Mouse (Mus musculus): ENCODE results near the gene Ensa.
A peak's percentile ranks its signal among the peaks of the same experiment; 100 is the strongest.
"Not testable (repeated sequence)": the region's sequence is repeated elsewhere in the genome, so short reads cannot be mapped to it uniquely, and the experiment has no call there.

The Ensa gene

DNA sequence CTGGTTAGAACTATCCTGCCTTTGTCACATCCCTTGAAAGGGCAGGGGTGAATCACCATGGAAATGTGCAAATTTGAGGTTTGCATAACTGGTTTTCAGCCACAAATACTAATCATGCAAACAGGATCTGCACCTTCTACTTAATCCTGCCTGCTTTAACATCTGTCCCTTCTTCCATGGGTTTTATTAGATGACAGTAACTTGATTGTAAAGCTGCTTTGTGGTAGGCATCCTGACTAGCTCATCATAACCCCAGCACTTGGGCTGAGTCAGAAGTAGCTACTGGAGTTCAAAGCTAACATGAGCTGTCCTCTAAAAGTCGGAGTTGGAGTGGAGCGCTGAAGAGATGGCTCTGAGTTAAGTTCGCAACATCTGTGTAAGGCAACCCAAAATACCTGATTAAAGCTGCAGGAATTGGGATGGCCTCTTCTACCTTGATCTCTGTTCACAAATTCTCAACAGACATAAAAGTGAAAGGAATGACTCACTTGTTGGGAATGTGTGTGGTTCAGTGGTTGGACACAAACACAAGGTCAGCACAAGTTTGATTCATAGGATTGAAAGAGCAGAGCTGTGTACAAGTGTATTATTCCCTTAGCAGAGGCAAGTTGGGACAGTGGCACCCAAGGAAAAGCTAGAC, 39.3 kb downstream of the Ensa start:
- DNase-seq: no peak

- DNase-seq: no peak
These were observed 40.2 kb downstream of the Ensa start for GRCm38 (mm10) chr3:95664940-95665352.

GRCm38 (mm10) chr3:95666124-95666844, 41.5 kb downstream of the Ensa start:
- DNase-seq: no peak

- DNase-seq: no peak
These were observed 42.7 kb downstream of the Ensa start for GRCm38 (mm10) chr3:95667521-95667920.

GRCm38 (mm10) chr3:95668026-95668425, 43.2 kb downstream of the Ensa start:
- no peak for DNase-seq

- no peak for DNase-seq
These were observed 44.0 kb downstream of the Ensa start for GRCm38 (mm10) chr3:95668589-95669308.

DNA sequence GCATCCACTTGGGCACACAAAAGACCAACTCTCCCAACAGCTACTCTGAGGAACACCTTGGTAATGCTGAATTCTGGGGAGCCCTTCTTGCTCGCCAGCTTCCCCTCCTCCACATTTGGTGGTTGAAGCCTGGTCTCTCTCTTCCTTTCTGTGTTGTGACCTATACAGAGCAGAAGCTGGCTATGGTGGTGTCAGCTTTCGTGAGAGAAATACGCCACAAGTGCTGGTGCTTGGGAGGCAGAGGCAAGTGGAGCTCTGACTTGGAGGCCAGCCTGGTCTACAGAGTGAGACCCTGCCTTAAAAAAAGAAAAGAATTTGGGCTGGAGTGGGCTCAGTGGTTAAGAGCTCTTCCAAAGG, 44.5 kb downstream of the Ensa start:
- no peak for DNase-seq

GRCm38 (mm10) chr3:95670419-95670818, 45.6 kb downstream of the Ensa start:
- DNase-seq: not testable (repeated sequence)

DNA sequence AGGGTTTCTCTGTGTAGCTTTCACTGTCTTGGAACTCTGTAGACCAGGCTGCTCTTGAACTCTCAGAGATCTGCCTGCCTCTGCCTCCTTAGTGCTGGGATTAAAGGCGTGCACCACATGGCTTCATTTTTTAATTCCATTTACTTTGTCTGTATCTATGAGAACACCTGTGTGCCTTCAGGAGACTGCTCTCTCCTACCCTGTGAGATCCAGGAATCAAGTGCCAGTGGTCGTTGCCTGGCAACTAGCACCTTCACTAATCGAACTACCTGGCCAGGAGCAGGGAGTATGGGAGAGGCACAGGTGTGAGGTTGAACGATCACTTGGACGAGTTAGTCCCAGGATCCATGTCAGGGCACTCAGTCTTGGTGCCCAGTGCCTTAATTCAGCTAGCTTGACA, 46.4 kb downstream of the Ensa start:
- no peak for DNase-seq

DNA sequence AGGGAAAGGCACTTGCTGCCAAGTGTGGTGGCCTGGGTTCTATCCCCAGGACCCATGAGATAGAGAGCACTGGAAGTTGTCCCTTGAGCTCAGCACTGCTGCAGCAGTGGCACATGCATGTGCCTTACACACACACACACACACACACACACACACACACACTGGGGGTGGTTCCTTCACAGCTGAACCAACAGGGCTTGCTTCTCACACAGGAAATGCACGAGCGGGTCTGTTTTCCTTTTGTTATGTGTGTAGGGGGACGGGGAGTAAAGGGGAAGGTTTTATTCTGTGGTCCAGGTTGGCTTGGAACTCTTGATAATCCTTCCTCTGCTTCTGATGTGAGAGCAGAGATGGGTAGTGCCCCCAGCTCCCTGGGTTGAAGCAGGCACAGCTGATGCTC, 47.7 kb downstream of the Ensa start:
- no peak for DNase-seq

DNA sequence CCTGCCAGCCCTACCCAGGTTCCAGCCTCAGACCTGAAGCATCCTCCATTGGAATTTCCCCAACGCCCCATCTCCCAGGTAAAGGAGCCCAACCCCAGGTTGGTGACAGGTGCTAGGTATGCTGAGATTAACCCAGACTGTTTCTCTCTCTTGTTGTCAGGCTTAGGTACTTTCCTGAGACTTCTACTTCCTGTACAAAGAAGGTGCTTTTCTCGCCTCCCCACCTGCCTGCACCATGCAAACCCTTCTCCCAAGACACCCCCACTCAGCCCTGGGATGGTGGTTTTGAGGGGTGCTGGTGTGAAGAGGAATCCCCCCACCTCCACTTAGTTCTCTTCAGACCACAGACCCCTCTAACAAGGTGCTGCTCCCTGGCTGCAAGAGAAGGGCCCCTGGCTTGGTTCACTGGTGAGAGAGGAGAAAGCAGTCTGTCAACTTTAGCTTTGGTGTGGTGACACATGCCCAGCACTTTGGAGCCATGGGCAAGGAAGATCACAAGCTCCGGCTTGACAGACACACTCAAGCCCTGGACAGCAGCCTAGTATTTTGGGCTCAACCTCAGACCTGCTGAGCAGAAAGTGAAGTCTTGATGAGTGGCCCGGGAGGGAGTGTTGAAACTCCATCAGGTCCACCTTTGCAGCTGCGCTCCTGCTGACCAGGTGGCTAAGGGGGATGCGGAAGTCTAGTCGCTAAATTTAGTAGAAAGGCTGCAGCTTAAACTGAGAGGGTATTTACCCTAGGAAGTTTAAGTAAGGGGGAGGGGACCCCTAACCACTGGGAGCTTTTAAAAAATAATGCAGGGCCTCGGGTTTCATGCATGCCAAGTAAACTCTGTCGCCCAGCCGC, 48.3 kb downstream of the Ensa start:
- DNase-seq: no peak

- DNase-seq: no peak
These were observed 49.0 kb downstream of the Ensa start for GRCm38 (mm10) chr3:95673707-95674211.

DNA sequence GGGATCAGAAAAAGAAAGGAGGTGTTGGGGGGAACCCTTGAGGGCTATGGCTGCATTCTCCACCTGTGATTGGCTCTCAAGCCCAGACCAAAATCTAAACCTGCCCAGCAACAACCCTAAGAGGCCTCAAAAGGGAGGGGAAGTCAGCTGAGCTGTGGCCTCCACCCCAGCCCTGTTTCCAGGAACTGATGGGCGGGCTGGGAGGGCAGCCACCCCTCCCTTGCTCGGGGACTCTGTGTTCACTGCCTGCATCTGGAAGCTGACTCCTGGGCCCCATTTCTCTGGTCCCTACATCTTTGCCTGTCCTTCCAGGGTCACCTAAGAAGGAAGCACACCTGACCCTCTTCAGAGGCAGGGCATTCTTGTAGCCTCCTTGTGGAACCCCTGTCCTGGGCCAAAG, 49.4 kb downstream of the Ensa start:
- DNase-seq: no peak

GRCm38 (mm10) chr3:95674812-95675211, 50.0 kb downstream of the Ensa start:
- DNase-seq: no peak

DNA sequence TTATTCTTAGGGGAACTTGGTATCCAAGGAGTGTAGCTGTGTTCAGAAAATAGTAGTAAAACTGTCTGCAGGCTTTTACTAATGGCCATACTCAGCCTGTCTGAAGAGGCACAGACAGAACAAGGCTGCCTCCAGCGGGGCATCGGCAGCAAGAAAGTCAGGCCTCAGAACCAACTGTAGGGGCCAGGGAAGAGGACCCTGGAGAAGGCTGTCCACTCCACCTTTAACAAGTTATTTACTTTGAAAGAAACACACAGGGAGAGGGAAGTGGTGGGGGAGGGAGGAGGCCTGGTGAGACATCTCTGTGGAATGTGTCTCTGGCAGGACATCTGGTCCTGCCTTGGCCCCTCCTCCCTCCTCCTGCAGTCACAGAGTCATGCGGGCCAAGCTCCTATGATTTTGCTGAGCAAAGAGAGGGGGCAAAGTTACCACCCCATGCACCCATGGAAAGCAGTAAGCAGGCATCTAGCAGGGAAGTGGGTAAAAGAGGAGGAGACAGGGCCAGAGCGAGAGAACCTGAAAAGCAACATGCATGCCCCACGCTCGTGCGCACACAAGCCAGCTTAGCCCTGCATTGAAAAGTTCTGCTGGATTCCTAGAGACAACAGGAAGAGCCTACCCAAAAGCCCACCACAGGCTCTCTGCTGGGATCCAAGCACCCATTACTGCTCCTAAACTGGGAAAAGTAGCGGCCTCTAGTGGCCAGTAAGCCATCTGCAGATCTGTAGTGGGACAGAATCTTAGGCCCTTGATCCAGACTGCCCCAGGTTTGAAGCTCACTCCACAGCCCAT, 50.7 kb downstream of the Ensa start:
- DNase-seq: peak; percentile 72

DNA sequence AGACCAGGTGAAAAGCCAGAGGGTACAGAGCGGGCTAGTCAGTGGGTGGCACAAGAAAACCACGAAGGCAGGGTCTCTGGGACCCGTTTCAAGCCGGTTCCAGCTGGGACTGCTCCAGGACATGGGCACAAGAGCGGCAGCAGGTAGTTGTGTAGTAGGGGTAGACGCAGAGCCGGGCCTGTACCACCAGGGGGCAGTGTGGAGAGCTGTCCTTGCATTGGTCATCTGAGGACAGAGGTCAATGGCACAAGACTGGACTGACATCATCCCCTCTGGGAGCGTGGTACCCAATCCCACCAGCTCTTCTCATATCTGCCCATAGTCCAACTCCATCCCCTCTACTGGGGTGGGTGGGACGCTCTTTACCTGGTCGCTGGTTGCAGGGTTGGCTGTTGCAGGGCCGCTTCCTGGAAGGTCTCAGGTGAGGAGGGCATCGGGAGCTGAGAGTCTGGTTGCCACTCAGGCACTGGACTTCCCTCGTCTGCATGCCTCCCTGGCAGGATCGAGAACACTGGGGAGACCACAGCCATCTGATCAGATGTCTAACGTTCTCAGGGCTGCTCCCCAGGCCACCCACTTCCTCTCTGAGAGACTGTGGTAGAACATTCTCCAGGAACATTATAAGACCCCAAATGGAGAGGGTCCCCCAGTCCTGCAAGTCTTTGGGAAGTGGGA, 52.1 kb downstream of the Ensa start:
- peak; percentile 63 for DNase-seq

- no peak for DNase-seq
These were observed 52.8 kb downstream of the Ensa start for GRCm38 (mm10) chr3:95677420-95678090.

- no peak for DNase-seq
These were observed 54.8 kb downstream of the Ensa start for GRCm38 (mm10) chr3:95679551-95679950.

GRCm38 (mm10) chr3:95680673-95681072, 55.9 kb downstream of the Ensa start:
- DNase-seq: no peak

GRCm38 (mm10) chr3:95681365-95681764, 56.6 kb downstream of the Ensa start:
- no peak for DNase-seq

Data from cerebellum, adult 9-10 months (tissue).